Mouse (Mus musculus) cortical plate, adult 2 months (tissue): Measurements from ENCODE around the gene Zc3h6.

ENCODE experiments used
- CTCF ChIP-seq: fragments of 200-500 bp; IDR thresholded peaks from 2 replicates; pipeline ENCODE4 v1.5.1; 2011; ENCODE audit warnings: mild to moderate bottlenecking, control low read depth, low read length; ENCODE audit not compliant: insufficient read depth; ENCODE audit errors: extremely low read depth
- POLR2A ChIP-seq: fragments of 200-500 bp; IDR thresholded peaks from 2 replicates; pipeline ENCODE4 v1.6.1; 2011; ENCODE audit warnings: mild to moderate bottlenecking, low read length, control low read depth; ENCODE audit not compliant: insufficient read depth; ENCODE audit errors: extremely low read depth

DNA sequence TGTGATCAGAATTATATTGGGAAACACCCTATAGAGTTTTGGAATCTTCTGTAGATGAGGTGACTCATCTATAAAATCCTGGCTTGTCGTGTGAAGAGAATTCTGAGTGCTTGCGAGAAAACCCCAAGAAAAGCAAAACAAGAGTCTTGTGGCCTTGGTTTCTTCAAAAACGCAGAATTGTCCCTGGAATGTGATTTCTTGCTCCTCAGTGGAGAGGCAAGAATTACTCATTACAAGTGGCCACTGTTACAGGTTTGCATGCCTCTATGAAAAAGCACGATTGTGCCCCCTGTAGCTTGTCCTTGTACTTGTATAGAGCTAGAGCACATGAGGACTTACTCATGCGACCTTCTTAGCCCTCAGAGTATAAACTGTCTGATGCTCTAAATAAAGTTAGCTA is 68.2 kb downstream of the Zc3h6 start:
- TF ChIP-seq CTCF, result no peak
- TF ChIP-seq POLR2A, result no peak
